Mouse (Mus musculus): Measurements from ENCODE around the gene Hdac1.

- no peak for TF ChIP-seq EP300 (IDR thresholded peaks at IDR 0.05)
- no peak for TF ChIP-seq CTCF (IDR thresholded peaks at IDR 0.05)
These were observed 39.5 kb downstream of the Hdac1 start for GRCm38 (mm10) chr4:129502901-129503444.

Data from lung, postnatal 0 days (tissue).